Mouse (Mus musculus): ENCODE measurements at regions not wholly inside any gene's neighbourhood (a gene's known extent, or its start where the extent isn't known, plus 50 kb on each side); places are given as distances from the start of the nearest gene placed in this dataset.

GRCm38 (mm10) chr6:99833323-99833722, 107.1 kb upstream of the Prok2 start:
- Histone ChIP-seq H3K27ac (ENCODE audit: control insufficient read depth, low read depth, low read length) (no peak overlapping the region), H3K4me1 (ENCODE audit: control insufficient read depth in 1 of 2, insufficient read depth in 2 of 2, low read length in 2 of 2) (no peaks in the 10 kb centered on the region), H3K9ac (ENCODE audit: control insufficient read depth, low read depth, low read length, poor library complexity, severe bottlenecking) (no peak overlapping the region), H3K9me3 (replicated peaks; ENCODE audit: insufficient read depth, low read length) (no peaks in the 10 kb centered on the region), H3K4me3 (ENCODE audit: control insufficient read depth in 1 of 2, insufficient read depth in 1 of 2, low read depth in 2 of 2, low read length in 2 of 2) (no peak overlapping the region), H3K36me3 (ENCODE audit: control insufficient read depth in 1 of 2, insufficient read depth in 2 of 2, low read length in 2 of 2) (no peaks in the 10 kb centered on the region), H3K79me2 (ENCODE audit: control insufficient read depth, insufficient read depth, low read length, poor library complexity) (no peaks in the 10 kb centered on the region), H3K27me3 (ENCODE audit: control insufficient read depth in 1 of 2, insufficient read depth in 2 of 2, low read length in 2 of 2) (no peaks in the 10 kb centered on the region)
- TF ChIP-seq MAZ (IDR thresholded peaks at IDR 0.05; ENCODE audit: low read depth, low read length) (no peak), TAL1 (IDR thresholded peaks at IDR 0.05; ENCODE audit: low read length) (no peak), TBP (IDR thresholded peaks at IDR 0.05; ENCODE audit: low read depth, low read length) (no peak), ELF1 (IDR thresholded peaks at IDR 0.05; ENCODE audit: low read depth, low read length) (no peak), MYB (IDR thresholded peaks at IDR 0.05; ENCODE audit: low read depth, low read length) (no peak), POLR2AphosphoS5 (IDR thresholded peaks at IDR 0.05; ENCODE audit: borderline replicate concordance, low read depth, low read length) (no peak), JUND (IDR thresholded peaks at IDR 0.05; ENCODE audit: low read depth, low read length) (no peak), GATA1 (IDR thresholded peaks at IDR 0.05; ENCODE audit: low read depth, low read length) (no peak), ZNF384 (IDR thresholded peaks at IDR 0.05; ENCODE audit: low read depth, low read length) (no peak), POLR2AphosphoS2 (IDR thresholded peaks at IDR 0.05; ENCODE audit: low read length) (no peak), MYC (IDR thresholded peaks at IDR 0.05; ENCODE audit: low read depth, low read length) (no peak), E2F4 (IDR thresholded peaks at IDR 0.05; ENCODE audit: borderline replicate concordance, low read depth, low read length) (no peak), ZKSCAN1 (IDR thresholded peaks at IDR 0.05; ENCODE audit: low read depth, low read length) (no peak), CHD2 (IDR thresholded peaks at IDR 0.05; ENCODE audit: low read length) (no peak), NELFE (IDR thresholded peaks at IDR 0.05; ENCODE audit: low read depth, low read length) (no peak), SMC3 (IDR thresholded peaks at IDR 0.05; ENCODE audit: low read depth, low read length) (no peak), TCF12 (IDR thresholded peaks at IDR 0.05; ENCODE audit: low read depth, low read length) (no peak), SIN3A (IDR thresholded peaks at IDR 0.05; ENCODE audit: low read length) (no peak), ZC3H11A (IDR thresholded peaks at IDR 0.05; ENCODE audit: low read depth, low read length) (no peak)
- DNase-seq (ENCODE audit: low read depth, low spot score), result no peak

- Histone ChIP-seq H3K27me3 (ENCODE audit: control insufficient read depth in 1 of 2, insufficient read depth in 2 of 2, low read length in 2 of 2) (no peaks in the 10 kb centered on the region), H3K9me3 (replicated peaks; ENCODE audit: insufficient read depth, low read length) (no peaks in the 10 kb centered on the region), H3K36me3 (ENCODE audit: control insufficient read depth in 1 of 2, insufficient read depth in 2 of 2, low read length in 2 of 2) (no peaks in the 10 kb centered on the region), H3K27ac (ENCODE audit: control insufficient read depth, low read depth, low read length) (no peak overlapping the region), H3K4me1 (ENCODE audit: control insufficient read depth in 1 of 2, insufficient read depth in 2 of 2, low read length in 2 of 2) (no peaks in the 10 kb centered on the region), H3K79me2 (ENCODE audit: control insufficient read depth, insufficient read depth, low read length, poor library complexity) (no peaks in the 10 kb centered on the region), H3K4me3 (ENCODE audit: control insufficient read depth in 1 of 2, insufficient read depth in 1 of 2, low read depth in 2 of 2, low read length in 2 of 2) (no peak overlapping the region), H3K9ac (ENCODE audit: control insufficient read depth, low read depth, low read length, poor library complexity, severe bottlenecking) (no peak overlapping the region)
- no peak for DNase-seq (ENCODE audit: low read depth, low spot score)
- no peak for TF ChIP-seq POLR2A (IDR thresholded peaks at IDR 0.05; ENCODE audit: control insufficient read depth in 1 of 2, insufficient read depth in 1 of 2, low read depth in 1 of 2, low read length in 2 of 2, poor library complexity in 1 of 2)
- no peak for TF ChIP-seq TAL1 (IDR thresholded peaks at IDR 0.05; ENCODE audit: low read length)
- no peak for TF ChIP-seq NRF1 (IDR thresholded peaks at IDR 0.05; ENCODE audit: insufficient read depth, low read depth, low read length, poor library complexity, severe bottlenecking)
- TF ChIP-seq HCFC1 (IDR thresholded peaks at IDR 0.05; ENCODE audit: low read depth, low read length), result no peak
- no peak for TF ChIP-seq GATA1 (IDR thresholded peaks at IDR 0.05; ENCODE audit: low read depth, low read length)
- no peak for TF ChIP-seq ZC3H11A (IDR thresholded peaks at IDR 0.05; ENCODE audit: low read depth, low read length)
- no peak for TF ChIP-seq USF2 (IDR thresholded peaks at IDR 0.05; ENCODE audit: borderline replicate concordance in 1 of 2, insufficient read depth in 1 of 2, low read depth in 1 of 2, low read length in 2 of 2)
Measured at GRCm38 (mm10) chr6:99827625-99828024, 101.4 kb upstream of the Prok2 start.

Measured in MEL (cell line).